Mouse (Mus musculus): ENCODE results near the gene Nrip3.

Nrip3 gene

GRCm38 (mm10) chr7:109767575-109768350 is 14.1 kb downstream of the Nrip3 start:
- DNase-seq: no peak

GRCm38 (mm10) chr7:109764009-109764408 is 17.8 kb downstream of the Nrip3 start:
- no peak for DNase-seq

DNA sequence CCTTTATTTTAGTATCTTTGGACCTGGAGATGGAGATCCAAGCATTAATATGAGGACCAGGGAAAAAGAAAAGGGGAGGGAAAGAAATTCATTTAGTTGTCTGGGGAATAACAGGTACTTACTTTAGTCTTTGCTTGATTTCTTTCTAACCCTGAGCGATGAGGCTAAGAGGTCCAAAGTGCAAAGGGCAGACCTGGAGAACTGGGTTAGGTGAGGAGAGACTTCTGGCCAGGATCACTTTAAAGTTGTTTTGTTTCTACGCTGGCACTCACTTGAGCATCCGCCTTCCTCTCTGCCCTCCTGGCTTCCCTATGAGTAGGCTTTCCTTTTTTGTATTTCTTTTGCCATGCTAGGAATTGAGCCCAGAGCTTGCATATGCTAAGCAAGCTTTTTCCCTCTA is 25.5 kb downstream of the Nrip3 start:
- DNase-seq: peak; percentile 81

GRCm38 (mm10) chr7:109754034-109754433 is 27.8 kb downstream of the Nrip3 start:
- no peak for DNase-seq

- DNase-seq: peak; percentile 82
These were observed 29.6 kb downstream of the Nrip3 start, which contains the start of gene Tmem9b for GRCm38 (mm10) chr7:109752008-109752925. Gene Tmem9b (minus strand): TSS chr7:109752875.

DNA sequence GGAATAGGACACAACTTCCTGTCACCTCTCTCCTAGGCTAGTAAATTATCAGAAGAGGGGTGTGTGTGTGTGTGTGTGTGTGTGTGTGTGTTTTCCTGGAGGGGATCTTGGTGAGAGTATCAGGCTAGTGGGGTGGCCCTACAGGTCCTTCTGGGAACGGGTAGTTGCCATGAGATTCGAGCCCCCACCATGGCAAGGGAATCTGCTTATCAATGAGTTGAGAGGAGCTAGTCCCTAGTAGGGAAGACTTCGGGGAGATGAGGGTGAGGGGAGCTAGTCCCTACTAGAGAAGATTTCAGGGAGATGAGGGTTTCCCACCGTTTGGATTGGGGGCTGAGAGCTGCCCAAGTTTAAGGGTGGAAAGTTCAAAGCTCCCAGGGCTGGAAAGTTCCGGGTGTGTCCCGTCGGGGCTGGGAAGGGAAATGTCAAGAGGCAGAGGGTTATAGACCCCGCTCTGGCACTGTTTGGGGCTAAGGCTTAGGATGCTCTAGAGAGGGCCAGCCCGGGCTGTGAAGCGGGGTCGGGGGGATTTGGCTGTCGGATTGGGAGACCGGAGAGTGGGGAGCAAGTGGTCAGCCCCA is 30.3 kb downstream of the Nrip3 start:
- DNase-seq: peak; percentile 20

- DNase-seq: peak; percentile 35
These were observed 34.1 kb downstream of the Nrip3 start for GRCm38 (mm10) chr7:109747747-109748146.

DNA sequence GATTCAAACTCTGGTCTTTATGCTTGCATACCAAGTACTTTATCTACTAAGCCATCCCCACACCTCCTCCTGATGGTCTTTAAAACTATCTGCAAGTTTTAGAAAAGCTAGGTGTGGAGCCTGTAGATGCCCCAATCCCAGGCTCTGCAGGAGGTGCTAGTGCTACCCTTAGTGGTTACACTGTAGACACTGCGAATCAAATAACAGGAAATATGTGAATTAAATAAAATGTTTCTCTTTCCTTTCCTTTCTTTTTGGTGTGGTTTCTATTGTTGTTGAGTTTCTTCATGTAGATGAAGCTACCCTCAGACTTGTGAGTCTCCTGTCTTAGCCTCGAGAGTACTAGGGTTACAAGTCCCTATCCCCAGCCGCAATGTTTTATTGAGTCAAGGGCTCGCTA is 40.1 kb downstream of the Nrip3 start:
- no peak for DNase-seq

DNA sequence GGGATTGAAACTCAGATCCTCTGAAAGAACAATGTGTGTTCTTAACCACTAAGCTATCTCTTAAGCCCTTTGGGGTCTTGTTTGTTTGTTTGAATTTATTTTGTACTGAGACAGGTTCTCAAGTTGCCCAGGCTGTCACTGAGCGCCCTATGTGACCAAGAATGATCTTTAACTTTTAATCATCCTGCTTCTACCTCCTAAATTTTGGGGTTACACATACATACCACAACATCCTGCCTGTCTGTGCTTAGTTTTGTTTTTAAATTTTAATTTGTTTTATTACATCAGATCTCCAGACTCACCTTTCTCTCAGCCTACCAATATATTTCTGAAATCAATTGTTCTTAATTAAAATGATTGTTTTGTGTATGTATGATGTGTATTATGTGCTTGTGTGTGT is 40.8 kb downstream of the Nrip3 start:
- DNase-seq: no peak

DNA sequence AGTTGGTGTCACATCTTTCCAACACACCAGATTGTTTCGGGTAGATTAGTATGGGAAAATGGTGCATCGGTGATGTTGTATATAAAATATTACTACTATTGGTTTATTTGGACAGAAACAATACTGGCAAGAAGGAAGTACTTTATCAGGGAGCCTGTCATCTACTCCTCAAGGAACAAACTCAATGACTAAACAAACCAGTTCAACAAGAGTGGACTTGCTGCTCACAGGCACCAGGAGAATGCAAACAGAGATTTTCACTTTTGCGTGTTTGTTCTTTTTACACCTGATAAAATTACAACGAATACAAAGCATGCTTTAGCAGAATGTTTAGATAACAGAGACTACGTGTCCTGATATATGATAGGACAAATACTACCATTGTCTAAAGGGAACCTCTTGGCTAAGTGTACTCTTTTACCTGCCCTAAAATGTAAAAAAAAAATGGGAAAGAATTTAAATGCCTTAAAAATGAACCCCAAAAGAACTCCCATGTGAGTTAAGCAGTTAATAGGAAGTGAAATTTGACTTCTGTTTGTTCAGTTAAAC is 41.9 kb downstream of the Nrip3 start:
- no peak for DNase-seq

DNA sequence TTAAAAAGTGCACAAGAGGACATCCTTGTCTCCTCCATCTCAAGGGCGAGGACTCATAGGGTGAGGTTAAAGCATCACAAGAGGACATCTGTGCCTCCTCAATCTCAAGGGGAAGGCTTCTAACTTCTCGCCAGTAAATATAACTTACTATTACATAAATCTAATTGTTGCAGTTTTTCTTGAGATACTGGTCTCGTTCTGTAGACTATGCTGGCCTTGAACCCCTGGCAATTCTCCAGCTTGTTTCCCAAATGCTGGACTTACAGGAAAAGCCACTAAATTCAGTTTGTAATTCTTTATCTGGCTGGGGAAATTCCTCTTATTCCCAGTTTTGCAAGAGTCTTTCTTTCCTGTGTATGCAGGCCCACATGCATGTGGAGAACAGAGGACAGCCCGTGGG is 47.0 kb downstream of the Nrip3 start:
- peak; percentile 40 for DNase-seq

- no peak for DNase-seq
These were observed 50.2 kb downstream of the Nrip3 start, which contains the start of gene Ascl3 for GRCm38 (mm10) chr7:109731626-109732025. Gene Ascl3 (minus strand): TSS chr7:109731726.

GRCm38 (mm10) chr7:109723697-109724096 is 58.1 kb downstream of the Nrip3 start, which contains the start of gene BC051019:
Gene BC051019 (minus strand): TSS chr7:109723850.
- DNase-seq: no peak

GRCm38 (mm10) chr7:109723114-109723513 is 58.7 kb downstream of the Nrip3 start:
- no peak for DNase-seq

GRCm38 (mm10) chr7:109722618-109723017 is 59.2 kb downstream of the Nrip3 start:
- no peak for DNase-seq

- peak; percentile 38 for DNase-seq
These were observed 62.5 kb downstream of the Nrip3 start for GRCm38 (mm10) chr7:109719286-109719685.

GRCm38 (mm10) chr7:109713434-109713982 is 68.3 kb downstream of the Nrip3 start:
- DNase-seq: no peak

DNA sequence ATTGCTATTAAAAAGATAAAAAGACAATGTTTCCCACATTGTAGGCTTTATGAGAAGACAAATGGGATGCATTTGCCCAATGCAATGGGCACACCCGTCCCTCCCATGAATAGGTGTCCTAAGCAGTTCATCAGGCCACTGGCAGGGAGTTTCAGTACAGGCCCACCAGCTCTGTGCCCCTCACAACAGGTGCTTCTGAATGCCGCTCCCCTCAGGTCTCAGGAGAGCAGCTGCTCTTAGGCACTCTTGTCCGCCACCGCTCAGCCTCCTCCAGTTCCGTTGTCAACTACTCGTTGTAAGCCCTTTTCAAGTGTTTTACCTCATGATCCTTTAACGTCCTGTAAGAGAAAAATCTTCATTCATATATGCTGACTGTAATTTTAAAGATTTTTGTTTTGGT is 69.6 kb downstream of the Nrip3 start:
- no peak for DNase-seq

GRCm38 (mm10) chr7:109710069-109710468 is 71.8 kb downstream of the Nrip3 start:
- DNase-seq: no peak

- peak; percentile 56 for DNase-seq
These were observed 72.9 kb downstream of the Nrip3 start for GRCm38 (mm10) chr7:109708961-109709382.

All from kidney, adult 9 months (tissue).